Mouse (Mus musculus) G1E (cell line): ENCODE measurements around the gene Bub1b. TPM values are rescaled to one million over a fixed set of nuclear protein-coding genes. Genes with fewer than 3 reads are reported as not detected.
"Not testable (repeated sequence)": the region's sequence is repeated elsewhere in the genome, so short reads cannot be mapped to it uniquely, and the experiment has no call there.

Experiments used
- ATAC-seq: 2 replicates; pipeline ENCODE4 v1.8.0; 2016; ENCODE audit warnings: mild to moderate bottlenecking; ENCODE audit not compliant: insufficient number of reproducible peaks, poor library complexity, low FRiP score, severe bottlenecking; ENCODE audit errors: extremely low read depth
- DNase-seq: peaks from one replicate; pipeline ENCODE4 v3.0.0; 2012; ENCODE audit warnings: low spot score
- H3K27me3 ChIP-seq: 2 replicates; pipeline ENCODE4 v1.6.1; 2012; ENCODE audit warnings: mild to moderate bottlenecking, low read length, inconsistent platforms; ENCODE audit not compliant: insufficient read depth
- H3K36me3 ChIP-seq: replicated peaks from 2 replicates; pipeline ENCODE3; 2012; ENCODE audit warnings: mild to moderate bottlenecking, inconsistent platforms
- H3K4me1 ChIP-seq: 2 replicates; pipeline ENCODE4 v1.6.1; 2012; ENCODE audit warnings: low read depth, low read length, inconsistent platforms, mixed read lengths; ENCODE audit not compliant: insufficient read depth
- H3K4me3 ChIP-seq: 2 replicates; pipeline ENCODE4 v1.5.1; 2012; ENCODE audit warnings: low read depth, mild to moderate bottlenecking, inconsistent platforms, low read length, moderate library complexity, mixed read lengths
- H3K9me3 ChIP-seq: replicated peaks from 2 replicates; pipeline ENCODE4 v1.6.1; 2012; ENCODE audit warnings: inconsistent platforms
- CTCF ChIP-seq: IDR thresholded peaks from 2 replicates; pipeline ENCODE4 v1.5.1; 2012; ENCODE audit warnings: low read depth, low read length, inconsistent platforms, mixed read lengths
- GATA1 ChIP-seq: IDR thresholded peaks from 2 replicates; pipeline ENCODE4 v1.6.1; 2012; ENCODE audit warnings: borderline replicate concordance, low read length, inconsistent platforms, mixed read lengths
- GATA2 ChIP-seq: IDR thresholded peaks from 2 replicates; pipeline ENCODE4 v1.6.1; 2012; ENCODE audit warnings: low read depth, low read length, inconsistent platforms, borderline replicate concordance
- POLR2AphosphoS5 ChIP-seq: IDR thresholded peaks from 2 replicates; pipeline ENCODE4 v1.6.1; 2012; ENCODE audit warnings: low read depth, low read length, inconsistent platforms; ENCODE audit not compliant: insufficient replicate concordance
- TAL1 ChIP-seq: conservative IDR thresholded peaks from 2 replicates; pipeline ENCODE4 v1.6.1; 2012; ENCODE audit warnings: low read depth, low read length, inconsistent platforms, mixed read lengths
- polyA plus RNA-seq: library from polyadenylated mRNA; stranded (reverse); fragments of >175 nt; gene quantifications from 2 replicates; pipeline ENCODE4 v1.2.3, GENCODE M21; 2012
- total RNA-seq, 2 experiments: library from RNA; stranded (forward) in 1 of 2; stranded (reverse) in 1 of 2; fragments of 200-1000 nt in 1 of 2; fragments of >200 nt in 1 of 2; fragmentation: Nextera tagmentation in 1 of 2; gene quantifications; 2 replicates each; pipeline ENCODE4 v1.2.3; 2014 to 2017

Gene Bub1b
- total and polyA plus RNA-seq, 3 experiments, result 26.3 to 126 (median 69.8) TPM

- Histone ChIP-seq H3K36me3 (peaks cover 26% of the 10 kb centered on the region), H3K9me3 (0 out of 2 replicates have a peak, but pooled peaks cover 2% of the 10 kb centered on the region), H3K4me1 (0 out of 2 replicates have a peak, but pooled peaks cover 3% of the 10 kb centered on the region), H3K27me3 (no peaks in the 10 kb centered on the region), H3K4me3 (no peak overlapping the region)
- DNase-seq (no peak), ATAC-seq (no peak)
- no peak for TF ChIP-seq GATA2
- no peak for TF ChIP-seq CTCF
- no peak for TF ChIP-seq GATA1
- TF ChIP-seq TAL1, result no peak
- TF ChIP-seq POLR2AphosphoS5, result no peak
Measured at GRCm38 (mm10) chr2:118646665-118647064, 48.7 kb downstream of the Bub1b start.

- not testable (repeated sequence) for DNase-seq, H3K36me3 ChIP-seq, H3K9me3 ChIP-seq, H3K4me1 ChIP-seq, ATAC-seq, H3K4me3 ChIP-seq, H3K27me3 ChIP-seq
Measured at GRCm38 (mm10) chr2:118650697-118651096, 52.7 kb downstream of the Bub1b start.

- H3K4me1 ChIP-seq, result peaks cover 61% of the 10 kb centered on the region
- DNase-seq, result no peak
- TF ChIP-seq TAL1, result no peak
- TF ChIP-seq GATA2, result no peak
- no peak for TF ChIP-seq CTCF
- TF ChIP-seq POLR2AphosphoS5, result no peak
- TF ChIP-seq GATA1, result no peak
Measured at GRCm38 (mm10) chr2:118656688-118657281, 58.8 kb downstream of the Bub1b start.

GRCm38 (mm10) chr2:118658457-118658856 is 60.4 kb downstream of the Bub1b start:
- TF ChIP-seq GATA1, result no peak
- no peak for TF ChIP-seq POLR2AphosphoS5
- TF ChIP-seq GATA2, result no peak
- no peak for TF ChIP-seq CTCF
- TF ChIP-seq TAL1, result no peak
- Histone ChIP-seq H3K9me3 (no peaks in the 10 kb centered on the region), H3K4me3 (peak overlapping the region; percentile 64; the same call in 1 of the 2 replicates), H3K4me1 (peaks cover 78% of the 10 kb centered on the region), H3K27me3 (no peaks in the 10 kb centered on the region), H3K36me3 (no peaks in the 10 kb centered on the region)
- ATAC-seq, result peak; percentile 69
- peak; percentile 84 for DNase-seq

More at GRCm38 (mm10) chr2:118656688-118657281, 58.8 kb downstream of the Bub1b start:
- ATAC-seq, result no peak
- Histone ChIP-seq H3K36me3 (no peaks in the 10 kb centered on the region), H3K9me3 (no peaks in the 10 kb centered on the region), H3K27me3 (no peaks in the 10 kb centered on the region), H3K4me3 (no peak overlapping the region; the same call in 1 of the 2 replicates)

GRCm38 (mm10) chr2:118659077-118659476 is 61.1 kb downstream of the Bub1b start:
- peak; percentile 61 for ATAC-seq
- peaks cover 84% of the 10 kb centered on the region for H3K4me1 ChIP-seq
- TF ChIP-seq GATA2 (no peak), CTCF (no peak), POLR2AphosphoS5 (no peak; the same call in 1 of the 2 replicates), GATA1 (no peak), TAL1 (no peak)

GRCm38 (mm10) chr2:118659493-118659892 is 61.5 kb downstream of the Bub1b start:
- H3K4me3 ChIP-seq, result peak overlapping the region; percentile 66; the same call in 1 of the 2 replicates
- DNase-seq (no peak), ATAC-seq (0 out of 2 replicates have a peak, but pooled peaks have one; percentile 9)
- TF ChIP-seq TAL1 (peak; percentile 47), GATA1 (no peak), GATA2 (peak; percentile 61; the same call in 1 of the 2 replicates), CTCF (no peak), POLR2AphosphoS5 (peak; percentile 98)
- no peaks in the 10 kb centered on the region for H3K9me3 ChIP-seq
- H3K27me3 ChIP-seq, result no peaks in the 10 kb centered on the region
- H3K36me3 ChIP-seq, result no peaks in the 10 kb centered on the region
- peaks cover 84% of the 10 kb centered on the region for H3K4me1 ChIP-seq

More at GRCm38 (mm10) chr2:118659077-118659476, 61.1 kb downstream of the Bub1b start:
- H3K36me3 ChIP-seq, result no peaks in the 10 kb centered on the region
- peak overlapping the region; percentile 66; the same call in 1 of the 2 replicates for H3K4me3 ChIP-seq
- no peaks in the 10 kb centered on the region for H3K9me3 ChIP-seq
- DNase-seq, result peak; percentile 79
- H3K27me3 ChIP-seq, result no peaks in the 10 kb centered on the region

- peaks cover 1% of the 10 kb centered on the region for H3K36me3 ChIP-seq
- ATAC-seq (peak; percentile 35), DNase-seq (peak; percentile 83)
- no peaks in the 10 kb centered on the region for H3K27me3 ChIP-seq
- peak overlapping the region; percentile 66 for H3K4me3 ChIP-seq
- H3K4me1 ChIP-seq, result peaks cover 90% of the 10 kb centered on the region
- TF ChIP-seq GATA2 (no peak), CTCF (no peak), GATA1 (no peak), TAL1 (no peak), POLR2AphosphoS5 (no peak)
- H3K9me3 ChIP-seq, result no peaks in the 10 kb centered on the region
Measured at GRCm38 (mm10) chr2:118659998-118660452, 62.0 kb downstream of the Bub1b start.
